Mouse (Mus musculus) liver, adult 10 weeks (tissue): Measurements from ENCODE around the gene Nynrin. TPM values are rescaled to one million over a fixed set of nuclear protein-coding genes. Genes with fewer than 3 reads are reported as not detected.

Experiments used
- polyA plus RNA-seq: library from polyadenylated mRNA; stranded (reverse); fragments of 350-450 nt; fragmentation: Illumina TruSeq; extraction: RNeasy Lipid Tissue Mini Kit (QIAGEN cat#74804); gene quantifications from one replicate; pipeline ENCODE4 v1.2.3, GENCODE M21; 2014; ENCODE audit warnings: low read depth, low replicate concordance

Gene Nynrin
- 0.05 TPM for polyA plus RNA-seq

DNA sequence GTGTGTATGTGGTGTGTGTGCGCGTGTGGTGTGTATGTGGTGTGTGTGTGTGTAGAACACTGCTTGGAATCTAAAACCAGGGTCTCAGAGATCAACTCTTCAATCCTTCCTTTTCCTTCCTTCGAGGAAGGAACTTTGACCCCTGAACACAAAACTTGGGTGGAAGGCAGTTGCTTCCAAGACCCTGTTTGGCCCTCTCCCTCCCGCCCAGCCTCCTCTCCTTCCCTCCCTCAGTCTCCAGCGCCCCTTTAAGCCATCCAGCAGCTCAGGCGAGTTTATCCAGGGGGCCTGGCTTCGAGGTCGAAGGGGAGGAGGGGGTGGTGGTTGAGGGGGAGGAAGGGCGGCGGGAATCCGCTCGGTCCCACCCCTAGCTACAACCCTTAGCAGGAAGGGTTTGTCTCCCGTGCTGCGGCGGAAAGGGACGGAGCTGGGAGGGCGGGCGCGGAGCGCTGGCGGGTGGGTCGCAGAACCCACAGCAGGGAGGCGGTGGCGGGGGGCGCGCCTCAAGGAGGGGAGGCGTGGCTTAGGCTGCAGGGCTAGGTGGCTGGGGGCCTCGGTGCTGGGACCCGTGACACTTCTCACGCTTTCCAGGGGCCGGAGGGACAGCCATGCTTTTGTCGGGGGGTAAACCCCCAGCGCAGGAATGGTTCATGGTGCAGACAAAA, at the start of gene Nynrin:
Nynrin (plus strand) TSS at position 390 of the 665 bp plus-strand sequence.

DNA sequence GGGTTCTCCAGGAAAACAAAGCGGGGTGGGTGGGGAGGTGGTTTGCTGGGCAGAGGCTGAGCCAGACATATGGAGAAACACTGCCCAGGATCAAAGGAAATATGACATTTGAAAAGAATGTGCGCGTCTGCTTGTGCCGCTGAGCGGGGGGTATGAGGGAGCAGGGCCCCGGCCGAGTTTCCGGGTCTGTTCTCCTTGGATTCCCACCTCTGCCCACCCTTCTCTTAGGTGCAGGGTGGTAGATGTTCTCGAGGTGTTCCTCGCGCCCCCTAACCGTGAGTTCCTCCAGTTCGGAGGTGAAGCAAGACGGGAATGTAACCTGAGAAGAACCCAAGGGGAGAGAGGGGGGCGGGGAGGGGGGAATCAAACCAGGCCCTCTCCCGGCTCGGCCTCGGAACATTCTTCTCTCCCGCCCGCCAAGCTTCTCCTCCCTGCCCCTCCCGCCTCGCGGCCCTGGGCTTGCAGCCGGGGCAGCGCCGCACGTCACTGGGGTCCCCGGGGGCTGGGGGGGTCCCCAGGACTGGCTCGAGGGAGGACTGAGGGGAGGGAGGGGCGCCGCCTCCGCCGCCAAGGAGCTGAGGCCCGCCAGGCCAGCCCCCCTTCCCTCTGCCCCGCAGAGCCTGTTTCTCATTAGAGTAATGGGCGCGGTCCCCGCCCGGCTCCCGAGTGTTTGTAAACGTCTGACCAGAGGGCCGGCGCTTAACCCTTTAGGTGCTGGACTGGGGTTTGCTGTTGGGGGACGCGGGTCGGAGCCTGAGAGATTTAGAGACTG, 30.6 kb upstream of the Nynrin start, which contains the start of gene Nfatc4:
Nfatc4 (plus strand) TSS at position 154 of the 772 bp plus-strand sequence.

DNA sequence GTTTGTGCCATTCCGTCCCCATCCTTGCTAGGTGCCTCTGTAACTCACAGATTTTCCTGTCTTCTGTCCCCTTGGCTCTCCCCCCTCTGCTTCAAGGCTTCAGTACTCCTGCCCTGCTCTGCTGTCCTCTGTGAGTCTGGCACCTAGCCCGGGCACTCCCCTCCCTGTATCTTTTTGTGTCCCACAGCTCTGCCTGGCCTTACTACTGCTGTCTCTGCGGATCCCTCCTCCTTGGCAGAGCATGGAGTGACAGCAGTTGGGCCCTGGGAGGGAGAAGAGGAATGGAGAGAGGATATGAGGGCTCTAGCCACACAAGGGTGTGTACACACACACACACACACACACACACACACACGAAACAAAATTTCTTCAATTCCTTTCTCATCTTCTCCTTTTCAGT, 30.4 kb downstream of the Nynrin start, which contains the start of gene Cbln3:
Cbln3 (minus strand) TSS at position 227 of the 400 bp plus-strand sequence.

DNA sequence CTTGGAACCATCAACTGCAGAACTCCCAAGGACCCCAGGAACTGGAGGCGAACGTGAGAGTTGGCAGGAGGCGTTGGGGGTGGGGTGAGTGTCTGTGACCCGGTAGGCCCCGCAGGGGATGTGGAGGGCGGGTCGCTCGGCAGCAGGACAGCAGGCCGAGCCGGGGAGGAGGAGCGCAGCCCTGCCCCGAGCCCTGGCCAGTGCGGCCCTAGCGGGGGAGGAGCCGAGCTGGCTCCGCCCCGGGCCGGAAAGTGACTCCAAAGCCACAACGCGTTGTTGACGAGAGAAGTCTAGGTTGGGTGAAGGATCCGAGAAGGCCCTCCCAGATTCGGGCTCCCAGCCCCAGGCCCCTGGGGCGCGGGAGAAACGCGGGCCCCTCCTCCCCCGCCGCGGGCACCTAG, 30.9 kb downstream of the Nynrin start, which contains the start of gene Khnyn:
Khnyn (plus strand) TSS at position 235 of the 401 bp plus-strand sequence.

DNA sequence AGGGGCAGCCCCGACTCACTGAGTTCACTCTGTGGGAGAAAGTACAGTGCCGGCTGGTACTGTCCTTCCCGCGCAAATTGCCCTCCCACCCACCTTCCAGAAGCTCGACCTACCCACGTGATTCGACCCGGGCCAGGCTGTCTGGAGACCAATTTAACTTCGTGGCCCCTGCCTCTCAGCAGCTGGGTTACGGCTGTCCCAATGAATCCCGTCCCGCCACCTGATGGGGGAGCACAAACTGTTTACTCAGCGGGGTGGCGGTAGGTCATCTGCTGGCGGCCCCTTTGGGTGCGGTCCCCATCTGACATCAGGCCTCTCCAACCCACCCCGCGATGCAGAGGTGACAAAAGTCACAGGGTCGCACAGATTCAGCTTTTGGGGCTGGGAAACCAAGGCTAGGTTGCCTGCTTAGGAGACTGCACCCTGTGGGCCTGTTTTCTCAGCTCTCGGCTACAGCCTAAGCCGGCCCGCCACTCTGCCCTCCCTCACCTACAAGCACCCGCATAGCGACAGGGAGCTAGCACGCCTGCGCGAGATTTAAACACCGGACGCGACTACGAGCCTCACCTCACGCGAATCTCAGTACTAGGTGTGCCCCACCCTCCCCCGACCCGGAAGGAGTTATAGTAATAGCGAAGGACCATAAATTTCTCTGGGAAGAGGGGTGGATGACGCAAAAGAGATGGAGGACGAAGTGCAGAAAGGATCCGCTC, 46.0 kb downstream of the Nynrin start, which contains the start of gene Sdr39u1:
Sdr39u1 (minus strand) TSS at position 593 of the 713 bp plus-strand sequence.

Other genes with a start within 250 kb of the Nynrin start
- 0.24 TPM for gene Rec8, start 236.0 kb upstream of the Nynrin start, polyA plus RNA-seq
- 5.0 TPM for gene Ipo4, start 218.1 kb upstream of the Nynrin start, polyA plus RNA-seq
- gene Gm49378, start 216.1 kb upstream of the Nynrin start, polyA plus RNA-seq = 0.66 TPM
- 26.3 TPM for gene Tm9sf1, start 210.2 kb upstream of the Nynrin start, polyA plus RNA-seq
- not detected for gene Tssk4, start 203.8 kb upstream of the Nynrin start, polyA plus RNA-seq
- gene Mdp1, start 193.5 kb upstream of the Nynrin start, polyA plus RNA-seq = 9.9 TPM
- 16.3 TPM for gene Gmpr2, start 182.1 kb upstream of the Nynrin start, polyA plus RNA-seq
- 75.4 TPM for gene Nedd8, start 181.9 kb upstream of the Nynrin start, polyA plus RNA-seq
- 4.1 TPM for gene Tinf2, start 172.2 kb upstream of the Nynrin start, polyA plus RNA-seq
- gene Tgm1, start 140.1 kb upstream of the Nynrin start, polyA plus RNA-seq = 0.66 TPM
- 1.4 TPM for gene Rabggta, start 131.7 kb upstream of the Nynrin start, polyA plus RNA-seq
- 50.2 TPM for gene Dhrs1, start 108.3 kb upstream of the Nynrin start, polyA plus RNA-seq
- gene Nop9, start 108.3 kb upstream of the Nynrin start, polyA plus RNA-seq = 5.4 TPM
- 47.4 TPM for gene Cideb, start 95.6 kb upstream of the Nynrin start, polyA plus RNA-seq
- 0.24 TPM for gene Ltb4r2, start 92.6 kb upstream of the Nynrin start, polyA plus RNA-seq
- not detected for gene Ltb4r1, start 88.0 kb upstream of the Nynrin start, polyA plus RNA-seq
- 0.58 TPM for gene Adcy4, start 69.9 kb upstream of the Nynrin start, polyA plus RNA-seq
- 0.53 TPM for gene Ripk3, start 65.1 kb upstream of the Nynrin start, polyA plus RNA-seq
- not detected for gene Nfatc4, start 30.9 kb upstream of the Nynrin start, polyA plus RNA-seq
- 0.19 TPM for gene Cbln3, start 30.4 kb downstream of the Nynrin start, polyA plus RNA-seq
- gene Khnyn, start 30.9 kb downstream of the Nynrin start, polyA plus RNA-seq = 16.9 TPM
- gene Sdr39u1, start 46.3 kb downstream of the Nynrin start, polyA plus RNA-seq = 6.6 TPM
- gene Cma1, start 90.7 kb downstream of the Nynrin start, polyA plus RNA-seq = not detected
- gene Cma2, start 97.0 kb downstream of the Nynrin start, polyA plus RNA-seq = not detected
- gene Mcpt1, start 164.0 kb downstream of the Nynrin start, polyA plus RNA-seq = not detected
- not detected for gene Mcpt9, start 176.5 kb downstream of the Nynrin start, polyA plus RNA-seq
- not detected for gene Mcpt2, start 188.0 kb downstream of the Nynrin start, polyA plus RNA-seq
- not detected for gene Mcpt4, start 208.3 kb downstream of the Nynrin start, polyA plus RNA-seq
- gene Mcpt8, start 231.3 kb downstream of the Nynrin start, polyA plus RNA-seq = not detected
- not detected for gene Ctsg, start 248.6 kb downstream of the Nynrin start, polyA plus RNA-seq